Mouse (Mus musculus): ENCODE data around the gene Ifi214.
"Not testable (repeated sequence)": the region's sequence is repeated elsewhere in the genome, so short reads cannot be mapped to it uniquely, and the experiment has no call there.

Gene Ifi214

GRCm38 (mm10) chr1:173535791-173536190, at the start of gene Ifi214:
Gene Ifi214 (minus strand): TSS chr1:173535957.
- not testable (repeated sequence) for DNase-seq (ENCODE audit: low read depth, low spot score)

- DNase-seq (ENCODE audit: low read depth, low spot score), result no peak
Observed at GRCm38 (mm10) chr1:173579921-173580585, 44.3 kb upstream of the Ifi214 start.

GRCm38 (mm10) chr1:173579079-173579478, 43.3 kb upstream of the Ifi214 start:
- no peak for DNase-seq (ENCODE audit: low read depth, low spot score)

DNA sequence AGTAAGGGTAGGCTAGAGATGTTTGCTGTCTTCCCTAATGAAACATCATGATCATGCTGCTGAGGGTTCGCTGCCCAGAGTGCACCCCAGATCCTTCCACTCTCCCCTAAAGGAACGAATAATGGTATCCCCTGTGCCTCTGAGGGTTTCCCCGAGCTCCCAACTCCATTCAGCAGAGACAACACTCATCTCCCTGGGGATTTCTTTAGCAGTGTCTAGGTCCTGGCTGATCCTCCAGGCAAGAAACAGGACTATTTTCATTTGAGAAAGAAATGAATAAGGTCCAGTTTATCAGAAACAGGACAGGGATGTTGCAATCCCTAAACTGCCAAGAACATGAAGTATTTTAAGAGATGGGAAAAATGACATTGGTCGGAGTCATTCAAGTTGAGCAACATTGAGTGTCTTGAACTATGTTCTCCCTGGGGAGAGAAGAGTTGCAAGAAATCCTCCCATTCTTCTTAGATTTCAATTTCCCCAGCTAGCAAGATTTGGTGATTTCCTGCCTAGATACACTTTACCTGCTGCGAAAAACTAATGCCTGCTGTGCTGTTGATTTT, 14.8 kb upstream of the Ifi214 start:
- not testable (repeated sequence) for DNase-seq (ENCODE audit: low read depth, low spot score)

- not testable (repeated sequence) for DNase-seq (ENCODE audit: low read depth, low spot score)
Observed at GRCm38 (mm10) chr1:173548798-173549197, 13.0 kb upstream of the Ifi214 start.

DNA sequence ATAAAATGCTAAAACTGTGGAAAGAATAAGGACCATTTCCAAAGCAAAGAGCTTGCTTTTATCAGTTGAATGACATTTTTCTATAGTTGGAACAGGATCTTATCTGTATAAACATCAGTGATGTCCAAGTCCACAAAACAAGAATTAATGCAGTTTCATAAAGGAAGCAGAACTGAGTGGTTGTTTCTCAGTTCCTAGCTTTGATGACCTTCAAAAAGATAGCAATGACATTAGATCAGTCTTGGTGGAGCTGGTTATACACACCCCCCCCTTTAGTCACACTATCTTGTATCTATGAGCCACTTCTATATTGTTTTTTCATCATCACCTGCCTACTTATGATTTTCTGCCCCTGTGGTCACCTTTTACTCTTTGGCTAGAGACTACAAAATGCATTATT, 14.3 kb downstream of the Ifi214 start:
- DNase-seq (ENCODE audit: low read depth, low spot score), result no peak

DNA sequence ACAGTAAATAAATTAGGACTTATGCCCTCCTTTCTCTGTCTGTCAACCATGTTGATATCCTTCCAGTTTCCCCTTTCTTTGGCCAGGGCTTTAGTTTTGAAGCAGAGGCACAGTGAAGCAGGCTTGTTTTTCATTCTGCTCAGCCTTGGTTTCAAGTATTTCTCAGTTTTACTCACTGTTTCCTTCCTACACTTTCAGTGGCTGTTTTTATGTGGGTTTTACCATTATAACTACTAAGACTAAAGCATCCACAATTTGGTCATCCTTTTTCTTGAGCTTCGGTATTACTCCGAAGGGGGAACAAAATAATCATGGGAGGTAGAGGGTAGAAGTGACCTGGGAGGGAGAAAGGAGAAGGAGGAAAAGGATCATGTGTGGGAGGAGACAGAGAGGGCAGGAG, 25.2 kb downstream of the Ifi214 start:
- DNase-seq (ENCODE audit: low read depth, low spot score), result not testable (repeated sequence)

GRCm38 (mm10) chr1:173491483-173491882, 44.3 kb downstream of the Ifi214 start:
- not testable (repeated sequence) for DNase-seq (ENCODE audit: low read depth, low spot score)

GRCm38 (mm10) chr1:173490812-173491480, 44.8 kb downstream of the Ifi214 start, which contains the start of gene Ifi206:
Gene Ifi206 (minus strand): TSS chr1:173491041.
- not testable (repeated sequence) for DNase-seq (ENCODE audit: low read depth, low spot score)

DNA sequence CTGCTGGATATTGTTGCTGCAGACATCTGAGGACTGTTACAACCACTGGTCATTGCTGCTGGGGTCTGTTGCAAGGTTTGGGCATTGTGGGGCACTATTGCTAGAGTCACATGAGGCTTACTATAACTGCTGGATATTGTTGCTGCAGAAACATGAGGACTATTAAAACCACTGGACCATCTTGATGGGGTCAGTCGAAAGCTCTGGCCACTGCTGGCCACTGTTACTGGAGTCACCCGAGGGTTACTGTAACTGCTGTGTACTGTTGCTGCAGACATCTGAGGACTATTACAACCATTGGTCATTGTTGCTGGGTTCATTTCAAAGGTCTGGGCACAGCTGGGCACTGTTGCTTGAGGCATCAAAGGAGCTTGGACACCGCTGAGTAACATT, 54.6 kb downstream of the Ifi214 start:
- not testable (repeated sequence) for DNase-seq (ENCODE audit: low read depth, low spot score)

DNA sequence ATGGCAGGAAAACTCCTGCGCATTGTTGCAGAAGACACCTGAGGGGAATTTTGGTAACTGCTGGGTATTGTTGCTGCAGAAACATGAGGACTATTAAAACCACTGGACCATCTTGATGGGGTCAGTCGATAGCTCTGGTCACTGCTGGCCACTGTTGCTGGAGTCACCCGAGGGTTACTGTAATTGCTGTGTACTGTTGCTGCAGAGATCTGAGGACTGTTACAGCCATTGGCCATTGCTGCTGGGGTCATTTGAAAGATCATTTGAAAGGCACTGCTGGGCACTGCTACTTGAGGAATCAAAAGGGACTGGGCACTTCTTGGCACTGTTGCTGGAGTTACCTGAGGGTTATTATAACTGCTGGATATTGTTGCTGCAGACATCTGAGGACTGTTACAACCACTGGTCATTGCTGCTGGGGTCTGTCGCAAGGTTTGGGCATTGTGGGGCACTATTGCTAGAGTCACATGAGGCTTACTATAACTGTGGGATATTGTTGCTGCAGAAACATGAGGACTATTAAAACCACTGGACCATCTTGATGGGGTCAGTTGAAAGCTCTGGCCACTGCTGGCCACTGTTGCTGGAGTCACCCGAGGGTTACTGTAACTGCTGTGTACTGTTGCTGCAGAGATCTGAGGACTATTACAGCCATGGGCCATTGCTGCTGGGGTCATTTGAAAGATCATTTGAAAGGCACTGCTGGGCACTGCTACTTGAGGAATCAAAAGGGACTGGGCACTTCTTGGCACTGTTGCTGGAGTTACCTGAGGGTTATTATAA, 55.2 kb downstream of the Ifi214 start:
- not testable (repeated sequence) for DNase-seq (ENCODE audit: low read depth, low spot score)
